Mouse (Mus musculus): ENCODE measurements around the gene Gm9903.

DNA sequence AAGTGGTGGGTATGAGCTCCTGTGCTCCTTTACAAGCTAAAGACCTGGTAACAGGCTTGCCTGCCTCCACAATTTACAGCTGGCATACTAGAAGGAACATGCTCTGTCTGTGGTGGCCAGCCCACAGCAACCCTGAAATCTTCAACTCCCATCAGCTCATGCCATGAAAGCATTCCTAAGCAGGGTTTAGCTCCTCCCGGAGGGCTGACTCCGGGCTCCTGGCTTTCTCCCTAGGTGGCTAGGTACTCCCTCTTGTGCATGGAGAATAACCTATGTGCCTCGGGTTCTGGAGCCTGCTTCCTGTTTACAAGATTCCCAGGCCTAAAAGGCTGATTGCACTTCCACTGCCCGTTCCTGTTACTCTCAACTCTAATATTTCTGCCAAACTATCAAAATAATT, 9.1 kb downstream of the Gm9903 start:
- TF ChIP-seq CTCF (IDR thresholded peaks at IDR 0.05; ENCODE audit: insufficient read depth, low read length) (no peak), POLR2A (IDR thresholded peaks at IDR 0.05; ENCODE audit: borderline replicate concordance, extremely low read depth, low read depth, low read length) (no peak)
